Mouse (Mus musculus) right cerebral cortex, adult 2 months (tissue): ENCODE results near the gene Prr22.
A peak's percentile ranks its signal among the peaks of the same experiment; 100 is the strongest.

Experiments
- DNase-seq, 2 experiments: peaks; one replicate each; pipeline ENCODE4 v3.0.0; 2021 to 2022; ENCODE audit warnings: low spot score in 2 of 2

Prr22 gene

DNA sequence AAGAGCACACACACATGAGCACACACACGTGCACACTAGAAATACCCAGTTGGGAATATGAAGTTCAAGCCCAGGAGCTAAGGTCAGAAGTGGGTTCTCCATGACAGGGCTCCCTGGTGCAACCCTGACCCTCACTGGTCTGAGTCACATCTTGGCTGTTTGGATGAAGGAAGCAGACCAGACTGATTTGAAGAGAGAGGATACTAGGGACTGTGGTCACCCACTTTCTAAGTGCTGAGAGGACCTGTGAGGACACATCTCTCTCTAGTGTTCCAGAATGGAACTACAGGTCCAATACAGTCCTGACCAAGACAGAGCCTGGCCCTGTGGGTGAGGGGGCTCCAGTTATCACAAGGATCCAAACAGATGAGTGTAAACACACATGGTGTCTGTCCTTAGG lies 35.7 kb downstream of the Prr22 start:
- no peak for DNase-seq

DNA sequence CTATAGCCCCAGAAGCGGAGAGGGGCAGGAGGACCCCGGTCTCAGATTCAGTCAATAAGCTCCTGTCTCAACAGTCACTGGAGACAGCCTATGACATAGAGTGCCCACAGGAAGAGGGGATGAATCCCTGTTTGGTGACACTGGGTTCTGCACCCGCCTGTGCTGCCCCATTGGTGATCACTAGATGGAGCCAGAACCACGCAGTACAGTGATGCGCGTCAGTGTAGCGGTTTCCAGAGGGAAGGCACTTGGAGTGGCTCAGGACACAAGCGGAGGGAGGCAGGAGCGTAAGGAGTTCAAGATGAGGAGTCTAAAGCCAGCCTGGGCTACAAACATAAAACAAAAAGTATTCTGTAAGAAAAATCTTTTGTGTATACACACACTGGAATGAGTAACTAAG lies 38.5 kb downstream of the Prr22 start:
- peak; percentile 86 to 92 for DNase-seq

DNA sequence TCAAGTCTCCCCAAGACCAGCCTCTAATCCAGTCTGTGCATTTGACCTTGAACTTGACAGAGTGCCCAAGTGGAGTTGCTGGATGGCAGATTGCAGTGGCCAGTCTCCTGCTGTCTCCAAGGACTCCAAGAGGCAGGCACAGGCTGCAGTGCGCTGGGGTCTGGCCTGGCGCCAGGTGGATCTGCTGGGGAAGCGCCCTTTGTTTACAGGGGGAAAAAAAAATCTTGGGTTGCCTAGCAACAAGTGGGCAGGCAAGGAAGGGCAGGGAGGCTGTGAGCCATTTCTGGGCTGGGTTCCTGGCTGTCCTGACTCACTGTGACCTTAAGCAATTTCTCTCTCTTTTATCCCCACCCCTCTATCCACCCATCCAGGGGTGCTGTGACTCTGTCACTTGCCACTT lies 40.2 kb downstream of the Prr22 start:
- DNase-seq = peak; percentile 64 to 65

DNA sequence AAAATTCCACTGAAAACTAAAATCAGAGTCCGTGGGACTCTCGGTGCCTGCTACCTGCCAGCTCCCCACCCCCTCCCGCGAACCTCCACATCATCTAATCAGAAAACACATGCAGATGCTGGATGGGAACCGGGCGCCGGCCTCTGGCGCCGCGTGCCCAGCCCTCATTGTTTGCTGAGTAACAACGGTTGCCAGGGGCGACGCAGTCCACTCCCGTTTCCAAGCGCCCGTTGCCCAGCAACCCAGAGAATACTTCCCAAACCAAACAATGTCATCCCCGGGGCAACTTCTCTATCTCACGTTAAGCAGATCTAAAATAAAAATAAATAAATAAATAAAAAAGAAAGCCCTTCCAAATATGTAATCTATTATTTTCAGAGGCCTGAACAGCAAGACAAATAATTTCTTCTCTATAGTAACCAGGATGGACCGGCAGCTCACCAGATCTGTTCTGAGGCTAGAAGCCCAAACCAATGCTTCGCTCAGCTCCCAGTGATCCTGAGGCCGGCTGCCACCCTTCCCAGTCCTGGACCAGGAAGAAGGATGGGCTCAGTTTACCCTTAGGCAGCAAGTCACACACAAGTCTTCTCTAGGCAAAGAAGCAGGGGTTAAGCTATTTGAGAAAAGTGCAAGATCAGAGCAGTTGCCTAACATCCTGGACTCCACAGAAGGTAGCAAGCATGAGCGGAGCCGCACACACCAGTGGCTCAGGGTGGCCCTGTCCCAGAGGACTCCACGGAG lies 44.4 kb downstream of the Prr22 start:
- peak; percentile 79 to 90 for DNase-seq

DNA sequence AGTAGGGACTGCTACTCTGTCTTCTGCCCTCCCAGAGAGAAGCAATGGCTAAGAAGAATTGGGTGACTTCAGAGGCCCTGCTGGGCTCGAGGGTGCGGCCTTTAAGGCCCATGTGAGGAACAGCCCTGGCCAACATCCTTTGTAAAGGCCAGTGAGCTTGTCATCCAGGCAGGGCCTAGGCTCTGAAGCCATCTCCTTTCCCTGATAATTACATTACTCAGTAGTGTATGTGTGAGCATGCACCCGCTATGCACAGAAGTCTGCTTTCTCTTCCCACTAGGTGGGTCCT lies 45.0 kb downstream of the Prr22 start:
- DNase-seq = no peak

DNA sequence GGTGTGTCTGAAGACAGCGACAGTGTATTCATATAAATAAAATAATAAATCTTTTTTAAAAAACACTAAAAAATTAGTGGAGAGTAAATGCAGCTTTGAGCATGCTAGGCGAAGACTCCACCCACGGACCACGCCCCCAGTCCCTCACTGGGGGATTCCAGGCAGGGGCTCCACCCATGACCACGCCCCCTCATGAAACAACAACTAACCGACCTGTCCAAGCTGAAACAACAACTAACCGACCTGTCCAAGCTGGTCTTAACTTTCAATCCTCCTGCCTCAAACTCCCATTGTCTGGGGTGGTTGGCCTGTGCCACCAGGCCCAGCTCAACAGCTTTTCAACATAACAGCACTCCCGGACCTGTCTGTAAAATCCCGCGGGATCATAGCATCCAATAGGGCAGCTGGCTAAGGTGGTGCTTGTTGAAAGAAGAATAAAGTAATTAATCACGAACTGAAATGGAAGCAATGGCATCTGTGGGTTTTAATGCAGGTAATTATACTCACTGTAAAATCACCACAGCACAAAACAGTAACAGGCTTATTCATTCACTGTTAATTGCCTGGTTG lies 48.1 kb downstream of the Prr22 start:
- no peak for DNase-seq

DNA sequence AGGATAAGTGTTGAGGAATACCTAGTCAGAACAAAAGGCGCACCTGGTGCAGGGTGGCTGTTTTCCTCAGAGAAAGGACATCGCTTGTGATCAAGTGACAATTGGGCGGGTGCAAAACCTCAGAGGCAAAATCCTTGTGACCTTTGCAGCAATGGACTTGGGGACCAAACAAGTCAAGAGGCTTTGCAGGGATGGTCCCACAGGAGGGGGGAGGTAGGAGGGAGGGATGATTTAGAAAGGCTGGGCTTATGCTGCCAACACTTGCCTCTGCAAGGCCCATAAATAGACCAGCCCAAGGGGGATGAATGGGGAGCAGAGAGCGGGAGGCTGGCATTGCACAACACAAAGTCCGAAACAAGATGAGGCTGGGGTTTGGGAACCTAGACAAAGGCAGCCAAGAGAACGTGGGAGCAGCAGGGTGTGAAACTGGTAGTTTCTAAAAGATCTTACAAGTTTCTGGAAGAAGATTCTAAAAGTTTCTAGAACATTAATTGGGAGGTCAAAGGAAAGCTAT lies 49.0 kb downstream of the Prr22 start:
- no peak for DNase-seq

DNA sequence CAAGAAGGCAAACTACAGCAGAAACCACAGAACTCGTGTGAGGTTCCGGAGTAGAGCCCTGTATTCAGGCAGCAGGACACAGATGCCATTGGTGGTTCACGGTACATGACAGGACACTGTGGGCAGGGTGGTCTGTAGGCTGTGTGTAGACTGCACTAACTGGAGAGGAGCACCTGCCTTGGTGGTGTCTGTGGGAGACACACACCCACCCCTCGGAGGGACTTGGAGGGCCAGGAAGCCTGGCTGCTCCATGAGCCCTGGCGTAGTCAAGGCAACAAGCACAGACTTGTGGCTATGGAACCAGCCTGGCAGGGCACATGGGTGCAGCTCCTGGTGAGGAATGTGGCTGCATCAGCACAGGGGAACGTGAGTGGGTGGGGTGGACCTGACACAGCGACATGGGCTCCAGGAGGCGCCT lies 49.7 kb downstream of the Prr22 start:
- peak in 1 of 2 experiments; percentile 32 for DNase-seq
